Mouse (Mus musculus): ENCODE data around the gene Ipp.

Ipp gene

GRCm38 (mm10) chr4:116557306-116558121, 50.2 kb downstream of the Ipp start, which contains the start of gene Gpbp1l1:
TSS of gene Gpbp1l1 (plus strand) at chr4:116557658.
- DNase-seq (ENCODE audit: extremely low spot score, low read depth, low spot score), result peak; percentile 69

GRCm38 (mm10) chr4:116558151-116558882, 51.0 kb downstream of the Ipp start:
- no peak for DNase-seq (ENCODE audit: extremely low spot score, low read depth, low spot score)
